Mouse (Mus musculus): Measurements from ENCODE around the gene Ccn5.

Ccn5 gene

DNA sequence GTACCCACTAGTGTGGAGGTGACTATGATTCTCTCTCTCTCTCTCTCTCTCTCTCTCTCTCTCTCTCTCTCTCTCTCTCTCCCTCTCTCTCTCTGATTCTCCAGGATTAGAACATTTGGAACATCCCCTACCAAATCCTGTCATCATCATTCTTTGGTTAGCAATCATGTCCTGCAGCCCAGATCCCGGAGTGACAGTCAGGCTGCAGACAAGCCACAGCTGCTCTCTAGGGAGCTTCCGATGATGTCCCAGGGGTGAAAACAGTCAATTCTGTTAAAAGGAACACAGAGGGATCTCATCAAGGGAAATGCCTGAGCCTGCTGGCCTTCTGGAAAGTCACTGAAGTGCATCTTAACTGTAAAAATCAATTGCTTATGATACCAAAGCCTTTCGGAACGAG is 21.4 kb downstream of the Ccn5 start:
- no peak for DNase-seq (ENCODE audit: low read depth, low spot score)

DNA sequence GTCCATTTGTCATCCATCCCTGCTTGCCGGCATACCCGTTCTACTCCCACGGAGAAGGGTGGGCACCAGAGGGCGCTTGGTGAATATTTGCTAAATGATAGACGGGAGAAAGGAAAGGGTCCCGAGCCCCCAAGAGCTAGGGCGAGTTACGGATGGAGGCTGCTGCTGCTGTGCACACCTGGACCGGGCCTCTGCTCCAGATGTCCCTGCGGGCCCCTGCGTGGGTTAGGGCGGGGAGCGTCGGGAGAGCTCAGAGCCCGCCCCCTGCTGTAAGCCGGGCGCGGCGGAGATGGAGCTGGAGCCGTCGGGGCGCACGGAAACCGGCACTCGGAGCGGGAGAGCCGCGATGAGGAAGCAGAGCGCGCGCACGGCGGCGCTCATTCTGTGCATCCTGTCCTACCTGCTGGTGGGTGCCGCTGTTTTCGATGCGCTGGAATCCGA is 32.8 kb downstream of the Ccn5 start, which contains the start of gene Kcnk15:
TSS of gene Kcnk15 (plus strand) at position 191 of the 441 bp plus-strand sequence.
- no peak for DNase-seq (ENCODE audit: low read depth, low spot score)

DNA sequence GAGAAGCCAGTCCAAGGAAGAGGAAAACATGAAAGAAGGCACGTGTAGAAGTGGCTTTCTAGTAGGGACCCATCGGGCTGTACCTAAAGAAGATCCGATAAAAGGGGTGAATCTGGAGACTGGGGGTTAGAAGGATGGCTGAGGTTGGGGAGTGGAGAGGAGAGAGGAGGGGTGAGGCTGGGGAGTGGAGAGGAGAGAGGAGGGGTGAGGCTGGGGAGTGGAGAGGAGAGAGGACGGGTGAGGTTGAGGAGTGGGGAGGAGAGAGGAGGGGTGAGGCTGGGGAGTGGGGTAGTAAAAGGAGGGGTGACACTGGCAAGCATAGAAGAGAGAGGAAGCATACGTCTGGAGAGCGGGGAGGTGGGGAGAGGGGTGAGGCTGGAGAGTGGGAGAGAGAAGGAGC is 36.6 kb downstream of the Ccn5 start:
- DNase-seq (ENCODE audit: low read depth, low spot score) = no peak

- no peak for DNase-seq (ENCODE audit: low read depth, low spot score)
Observed at GRCm38 (mm10) chr2:163858254-163858947, 37.7 kb downstream of the Ccn5 start.

DNA sequence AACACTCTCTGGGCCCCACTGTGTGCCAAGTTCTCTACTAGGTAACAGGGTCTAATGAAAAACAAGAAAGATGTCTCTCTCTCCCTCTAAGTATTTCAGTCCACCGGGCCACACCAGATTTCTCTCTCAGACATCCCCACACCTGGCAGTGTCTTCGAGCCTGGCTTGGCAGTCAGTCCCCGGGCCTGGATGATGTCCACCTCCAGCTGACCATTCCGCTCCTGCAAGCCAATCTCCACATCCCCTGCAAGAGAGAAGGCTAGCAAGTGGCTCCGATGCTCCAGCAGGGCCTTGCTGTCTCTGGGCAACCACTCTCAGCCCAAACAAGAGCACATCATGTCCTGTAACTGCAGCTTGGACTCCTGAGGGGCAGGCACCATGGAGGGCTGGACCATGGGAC is 44.6 kb downstream of the Ccn5 start:
- no peak for DNase-seq (ENCODE audit: low read depth, low spot score)

DNA sequence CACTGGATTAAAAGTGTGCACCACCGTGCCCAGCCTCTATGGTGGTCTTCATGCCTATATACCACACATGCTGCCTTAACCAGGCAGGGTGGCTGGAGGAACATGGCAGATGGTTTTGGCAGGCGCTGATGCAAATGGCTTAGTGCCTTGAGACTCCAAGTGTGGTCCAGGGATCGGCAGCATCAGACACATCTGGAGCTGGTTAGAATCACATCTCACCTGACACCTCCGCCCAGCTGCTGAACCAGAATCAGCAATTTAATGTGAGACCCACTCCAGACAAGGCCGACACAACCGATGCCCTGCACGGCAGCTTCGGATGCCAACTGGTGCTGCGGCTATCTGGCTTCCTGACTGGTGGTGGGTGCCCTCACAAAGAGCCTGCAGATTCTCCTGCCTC is 45.4 kb downstream of the Ccn5 start:
- DNase-seq (ENCODE audit: low read depth, low spot score) = no peak

GRCm38 (mm10) chr2:163869783-163870182 is 49.1 kb downstream of the Ccn5 start:
- DNase-seq (ENCODE audit: low read depth, low spot score) = no peak

GRCm38 (mm10) chr2:163871266-163871665 is 50.6 kb downstream of the Ccn5 start:
- DNase-seq (ENCODE audit: low read depth, low spot score) = no peak

GRCm38 (mm10) chr2:163871906-163872305 is 51.2 kb downstream of the Ccn5 start:
- no peak for DNase-seq (ENCODE audit: low read depth, low spot score)

DNA sequence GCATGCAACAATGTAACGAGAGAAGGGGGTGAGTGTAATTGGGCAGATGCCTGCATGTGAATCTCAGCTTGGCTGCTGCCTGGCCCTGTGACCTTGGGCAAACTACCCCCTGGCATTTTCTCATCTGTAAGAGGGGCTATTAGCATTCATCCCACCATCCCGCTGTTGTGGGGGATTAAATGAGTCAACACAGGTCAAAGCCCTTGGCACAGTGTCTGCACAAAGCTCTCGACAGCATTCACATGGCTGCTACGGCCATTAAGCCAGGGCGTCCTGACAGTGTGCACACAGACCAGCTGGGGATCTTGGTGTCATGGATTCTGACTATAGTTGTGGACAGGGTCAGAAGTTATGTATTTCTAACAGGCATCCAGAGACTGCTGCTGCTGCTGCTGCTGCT is 54.2 kb downstream of the Ccn5 start:
- no peak for DNase-seq (ENCODE audit: low read depth, low spot score)

DNA sequence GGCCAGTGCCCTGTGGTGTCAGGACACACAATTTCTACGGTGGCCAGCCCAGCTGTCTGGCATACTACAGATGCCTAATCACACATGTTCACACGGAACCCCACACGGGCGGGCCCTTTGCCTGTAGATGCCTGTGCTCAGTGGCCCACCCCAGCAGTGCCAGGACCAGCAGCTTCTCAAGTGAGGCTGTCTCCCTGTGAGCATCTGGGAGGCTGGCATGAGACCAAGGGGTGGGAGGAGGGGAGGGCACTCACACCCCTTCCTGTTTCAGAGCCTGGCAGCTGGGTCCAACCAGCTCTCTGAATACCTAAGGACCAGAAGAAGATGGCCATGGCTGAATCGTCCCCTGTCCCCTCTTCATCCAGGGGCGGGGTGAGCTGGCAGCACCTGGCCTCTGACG is 54.8 kb downstream of the Ccn5 start:
- no peak for DNase-seq (ENCODE audit: low read depth, low spot score)

DNA sequence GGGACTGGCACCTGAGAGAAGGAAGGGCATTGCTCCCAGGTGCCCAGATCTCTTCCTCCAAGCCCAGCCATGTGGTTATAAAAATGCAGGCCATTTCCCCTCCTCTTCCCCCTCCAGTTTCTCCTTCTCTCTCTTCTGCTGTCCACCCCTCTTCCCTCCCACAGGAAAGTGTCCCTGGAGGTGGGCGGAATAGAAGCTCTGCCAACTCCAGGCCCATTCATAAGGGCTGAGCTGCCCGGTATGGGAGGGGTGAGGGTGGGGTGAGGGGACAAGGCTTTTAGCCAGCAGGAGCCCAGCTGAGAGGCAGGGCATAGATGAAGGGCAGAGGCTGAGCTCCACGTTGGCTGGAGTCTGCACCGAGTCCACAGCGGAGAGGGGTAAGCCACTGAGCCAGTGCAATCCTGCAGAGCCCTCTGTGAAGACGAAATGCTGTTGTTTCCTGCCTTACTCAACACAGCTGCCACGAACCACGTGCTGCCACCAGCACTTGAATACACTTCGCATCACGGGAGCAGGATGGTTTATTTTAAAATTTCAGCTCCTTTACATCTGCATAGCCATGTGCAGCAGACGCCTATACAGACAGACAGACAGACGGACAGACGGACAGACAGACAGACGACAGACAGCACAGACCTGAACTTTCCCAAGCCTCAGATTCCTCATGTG is 56.3 kb downstream of the Ccn5 start:
- DNase-seq (ENCODE audit: low read depth, low spot score) = no peak

- DNase-seq (ENCODE audit: low read depth, low spot score) = peak; percentile 19
Observed at GRCm38 (mm10) chr2:163880891-163881290, 60.2 kb downstream of the Ccn5 start.

Data from skeletal muscle tissue, adult 2 months (tissue).